22 mouse cellular contexts compared by ENCODE assay signal in the genomic region with DNA sequence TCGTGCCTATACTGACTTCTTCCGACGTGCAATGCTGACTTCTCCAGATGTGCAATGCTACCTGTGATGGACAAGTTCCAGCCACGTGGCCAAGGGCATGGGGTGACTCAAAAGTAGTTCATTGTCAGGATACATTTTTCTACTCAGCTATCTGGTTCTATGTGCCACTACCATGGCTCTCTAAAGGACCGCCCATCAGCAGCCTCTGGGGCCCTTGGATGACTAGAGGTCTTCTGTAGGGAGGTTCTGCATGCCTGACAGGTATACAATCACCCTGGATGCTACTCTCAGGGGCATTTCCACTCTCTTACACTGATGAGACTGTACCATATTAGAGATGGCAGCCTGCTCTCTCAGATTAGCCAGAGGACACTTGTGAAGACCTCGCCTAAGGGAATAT. TPM values are rescaled to one million over a fixed set of nuclear protein-coding genes. Genes with fewer than 3 reads are reported as not detected.
DNase-seq lines count a peak whose midpoint lies in the region; ATAC-seq lines count a peak whose summit lies in the region.
"Had no signal": no experiment of that assay in that cellular context is flagged by ENCODE, and none has a peak within 500 bp of the region (broad histone marks: within the 10 kb centered on the region; RNA-seq: fewer than 3 reads in every experiment).

No protein-coding gene starts in this region.

- no peak for ATAC-seq in kidney, embryonic 15.5 days (replicated peaks; ENCODE audit: low FRiP score)
- ATAC-seq in intestine, embryonic 16.5 days, result no peak; the same call in none of the 2 replicates
- ATAC-seq in liver, embryonic 15.5 days (ENCODE audit: insufficient read depth), result no peak
- ATAC-seq in heart, embryonic 11.5 days (replicated peaks; ENCODE audit: insufficient number of reproducible peaks, low FRiP score, low TSS enrichment), result no peak
- ATAC-seq in neural tube, embryonic 15.5 days (ENCODE audit: low FRiP score), result no peak
- ATAC-seq: CD4-positive, CD25-positive, alpha-beta regulatory T cell, adult 4 months; Patski had no signal

- WGBS in kidney, embryonic 15.5 days, result 84% methylated on average over 6 of the region's 6 CpGs
- WGBS in intestine, embryonic 16.5 days, result 56% methylated on average over 6 of the region's 6 CpGs
- 56% methylated on average over 6 of the region's 6 CpGs for WGBS in liver, embryonic 15.5 days (ENCODE audit: insufficient replicate concordance)
- 67% methylated on average over 6 of the region's 6 CpGs for WGBS in heart, embryonic 11.5 days (ENCODE audit: insufficient replicate concordance)
- WGBS in neural tube, embryonic 15.5 days, result 93% methylated on average over 6 of the region's 6 CpGs

- H3K36me3 ChIP-seq in kidney, embryonic 15.5 days, result no peaks in the 10 kb centered on the region
- H3K36me3 ChIP-seq in intestine, embryonic 16.5 days (ENCODE audit: control insufficient read depth, insufficient read depth, low read length), result no peaks in the 10 kb centered on the region
- H3K36me3 ChIP-seq in liver, embryonic 15.5 days (replicated peaks), result no peaks in the 10 kb centered on the region
- H3K36me3 ChIP-seq in heart, embryonic 11.5 days (ENCODE audit: control insufficient read depth, insufficient read depth, low read length), result no peaks in the 10 kb centered on the region
- H3K36me3 ChIP-seq in neural tube, embryonic 15.5 days, result no peaks in the 10 kb centered on the region
- H3K36me3 ChIP-seq: forebrain, embryonic 12.5 days; hindbrain, embryonic 15.5 days; neural tube, embryonic 13.5 days had no signal

- H3K9me3 ChIP-seq in kidney, embryonic 15.5 days (replicated peaks), result no peaks in the 10 kb centered on the region
- no peaks in the 10 kb centered on the region for H3K9me3 ChIP-seq in intestine, embryonic 16.5 days (ENCODE audit: control insufficient read depth, low read length)
- H3K9me3 ChIP-seq in liver, embryonic 15.5 days (replicated peaks), result no peaks in the 10 kb centered on the region
- H3K9me3 ChIP-seq in heart, embryonic 11.5 days (replicated peaks; ENCODE audit: control insufficient read depth, low read length), result 0 out of 2 replicates have a peak, but pooled peaks cover 3% of the 10 kb centered on the region
- no peaks in the 10 kb centered on the region for H3K9me3 ChIP-seq in neural tube, embryonic 15.5 days (replicated peaks)
- H3K9me3 ChIP-seq: forebrain, embryonic 12.5 days; hindbrain, embryonic 15.5 days; neural tube, embryonic 13.5 days had no signal

- H3K4me3 ChIP-seq in kidney, embryonic 15.5 days (replicated peaks), result no peak overlapping the region
- H3K4me3 ChIP-seq in intestine, embryonic 16.5 days (ENCODE audit: low read length), result no peak overlapping the region
- no peak overlapping the region for H3K4me3 ChIP-seq in liver, embryonic 15.5 days (replicated peaks)
- no peak overlapping the region for H3K4me3 ChIP-seq in heart, embryonic 11.5 days (ENCODE audit: low read depth, low read length)
- H3K4me3 ChIP-seq in neural tube, embryonic 15.5 days (replicated peaks), result no peak overlapping the region
- H3K4me3 ChIP-seq: forebrain, embryonic 12.5 days; hindbrain, embryonic 15.5 days; neural tube, embryonic 13.5 days had no signal

- H3K4me1 ChIP-seq in kidney, embryonic 15.5 days, result peaks cover 24% of the 10 kb centered on the region
- H3K4me1 ChIP-seq in intestine, embryonic 16.5 days (ENCODE audit: control insufficient read depth, insufficient read depth, low read length), result peaks cover 5% of the 10 kb centered on the region; the same call in 1 of the 2 replicates
- H3K4me1 ChIP-seq in liver, embryonic 15.5 days (replicated peaks), result peaks cover 77% of the 10 kb centered on the region
- H3K4me1 ChIP-seq in heart, embryonic 11.5 days (ENCODE audit: control insufficient read depth, insufficient read depth, low read length), result peaks cover 4% of the 10 kb centered on the region; the same call in 1 of the 2 replicates
- H3K4me1 ChIP-seq in neural tube, embryonic 15.5 days, result no peaks in the 10 kb centered on the region
- H3K4me1 ChIP-seq: forebrain, embryonic 12.5 days; hindbrain, embryonic 15.5 days; neural tube, embryonic 13.5 days had no signal

- no peak overlapping the region for H3K4me2 ChIP-seq in kidney, embryonic 15.5 days
- peak overlapping the region; percentile 2; the same call in 1 of the 2 replicates for H3K4me2 ChIP-seq in intestine, embryonic 16.5 days (ENCODE audit: low read depth, low read length)
- peak overlapping the region; percentile 56 for H3K4me2 ChIP-seq in liver, embryonic 15.5 days
- H3K4me2 ChIP-seq in heart, embryonic 11.5 days, result no peak overlapping the region
- no peak overlapping the region for H3K4me2 ChIP-seq in neural tube, embryonic 15.5 days
- H3K4me2 ChIP-seq: forebrain, embryonic 12.5 days; hindbrain, embryonic 15.5 days; neural tube, embryonic 13.5 days had no signal

- H3K27me3 ChIP-seq in kidney, embryonic 15.5 days, result no peaks in the 10 kb centered on the region
- H3K27me3 ChIP-seq in intestine, embryonic 16.5 days (replicated peaks; ENCODE audit: control insufficient read depth, insufficient read depth, low read length), result no peaks in the 10 kb centered on the region
- H3K27me3 ChIP-seq in liver, embryonic 15.5 days, result no peaks in the 10 kb centered on the region
- H3K27me3 ChIP-seq in heart, embryonic 11.5 days (ENCODE audit: control insufficient read depth, insufficient read depth, low read length), result no peaks in the 10 kb centered on the region
- no peaks in the 10 kb centered on the region for H3K27me3 ChIP-seq in neural tube, embryonic 15.5 days (replicated peaks)
- H3K27me3 ChIP-seq: forebrain, embryonic 12.5 days; hindbrain, embryonic 15.5 days; neural tube, embryonic 13.5 days; Patski had no signal

- DNase-seq in kidney, postnatal 36 days, result no peak
- DNase-seq in gastrocnemius, adult 8-10 months (ENCODE audit: low spot score in 2 of 2), result no peak
- DNase-seq: adrenal gland, postnatal 10 days; cerebellum, adult 18-20 months; cerebellum, postnatal 25 days; gastrocnemius, postnatal 10 days; heart, adult 18-20 months; heart, postnatal 4 days; kidney, adult 8-10 months; midbrain, embryonic 14.5 days; thymus, postnatal 14 days had no signal

- H3K9ac ChIP-seq in kidney, embryonic 15.5 days, result no peak overlapping the region
- H3K9ac ChIP-seq in intestine, embryonic 16.5 days (ENCODE audit: low read depth, low read length), result 0 out of 2 replicates have a peak overlapping the region, but pooled peaks have one; percentile 16
- H3K9ac ChIP-seq in liver, embryonic 15.5 days, result peak overlapping the region; percentile 16
- H3K9ac ChIP-seq in heart, embryonic 11.5 days (ENCODE audit: low read depth, low read length), result no peak overlapping the region
- no peak overlapping the region for H3K9ac ChIP-seq in neural tube, embryonic 15.5 days (replicated peaks)
- H3K9ac ChIP-seq: forebrain, embryonic 12.5 days; hindbrain, embryonic 15.5 days; neural tube, embryonic 13.5 days had no signal

- 0 out of 2 replicates have a peak overlapping the region, but pooled peaks have one; percentile 22 for H3K27ac ChIP-seq in kidney, embryonic 15.5 days
- peak overlapping the region; percentile 92 for H3K27ac ChIP-seq in intestine, embryonic 16.5 days (ENCODE audit: low read length)
- H3K27ac ChIP-seq in liver, embryonic 15.5 days (replicated peaks), result peak overlapping the region; percentile 99
- no peak overlapping the region for H3K27ac ChIP-seq in heart, embryonic 11.5 days (ENCODE audit: low read depth, low read length)
- H3K27ac ChIP-seq in neural tube, embryonic 15.5 days (replicated peaks), result no peak overlapping the region
- H3K27ac ChIP-seq: forebrain, embryonic 12.5 days; hindbrain, embryonic 15.5 days; macrophage; neural tube, embryonic 13.5 days had no signal

RNA-seq across cellular contexts. Expression of gene Clint1, which starts 41.8 kb away (rescaled TPM):
- polyA plus RNA-seq in kidney, embryonic 15.5 days (2015; fragmentation: Nextera tagmentation; extraction: Ambion mirVana), result 97.8 and 102 TPM in 2 replicates
- polyA plus RNA-seq in intestine, embryonic 16.5 days (2015; fragmentation: Nextera tagmentation; extraction: Ambion mirVana), result 101 and 114 TPM in 2 replicates
- polyA plus RNA-seq in liver, embryonic 15.5 days (2015; fragmentation: Nextera tagmentation; extraction: Ambion mirVana), result 53.8 and 62.1 TPM in 2 replicates
- polyA plus RNA-seq in heart, embryonic 11.5 days (2014; fragmentation: Nextera tagmentation; extraction: Ambion mirVana), result 49.2 and 57.9 TPM in 2 replicates
- polyA plus RNA-seq in neural tube, embryonic 15.5 days (2015; fragmentation: Nextera tagmentation; extraction: Ambion mirVana), result 41.5 and 48.7 TPM in 2 replicates
- total RNA-seq in gastrocnemius, adult 8-10 months (2022), result 10 to 100 TPM; 42.1 to 48.3 (median 46.0) TPM

Comparison
In these comparisons a context has a peak if more than half of its experiments do, and no peak if none do; other contexts are left out.
1. H3K27ac ChIP-seq: peak in kidney, embryonic 15.5 days (single experiment), intestine, embryonic 16.5 days (single experiment) and liver, embryonic 15.5 days (single experiment); none in heart, embryonic 11.5 days (single experiment) and neural tube, embryonic 15.5 days (single experiment).
2. H3K4me2 ChIP-seq: peak in intestine, embryonic 16.5 days (single experiment) and liver, embryonic 15.5 days (single experiment); none in kidney, embryonic 15.5 days (single experiment), heart, embryonic 11.5 days (single experiment) and neural tube, embryonic 15.5 days (single experiment).
3. H3K9ac ChIP-seq: peak in intestine, embryonic 16.5 days (single experiment) and liver, embryonic 15.5 days (single experiment); none in kidney, embryonic 15.5 days (single experiment), heart, embryonic 11.5 days (single experiment) and neural tube, embryonic 15.5 days (single experiment).